Mouse (Mus musculus) limb, embryonic 14.5 days (tissue): Measurements from ENCODE around the gene Wdr18. TPM values are rescaled to one million over a fixed set of nuclear protein-coding genes. Genes with fewer than 3 reads are reported as not detected.

Experiments
- ATAC-seq: fragments of 200-750 bp; cut with Nextera tagmentation; 2 replicates; pipeline ENCODE4 v1.8.0; 2017; ENCODE audit warnings: low read depth, moderate number of reproducible peaks, moderate TSS enrichment; ENCODE audit not compliant: low FRiP score
- DNase-seq: peaks from one replicate; pipeline ENCODE4 v3.0.0-alpha.2; 2015; ENCODE audit warnings: low spot score
- H3K27ac ChIP-seq: fragments of 300-500 bp; sonication (generic); replicated peaks from 2 replicates; pipeline ENCODE4 v1.5.1; 2014; ENCODE audit warnings: low read depth, mild to moderate bottlenecking, low read length, moderate library complexity, mixed read lengths
- H3K27me3 ChIP-seq: fragments of 300-500 bp; sonication (generic); 2 replicates; pipeline ENCODE4 v1.6.1; 2014; ENCODE audit warnings: low read length, mixed read lengths; ENCODE audit not compliant: control insufficient read depth, insufficient read depth
- H3K36me3 ChIP-seq: fragments of 300-500 bp; sonication (generic); 2 replicates; pipeline ENCODE4 v1.6.1; 2014; ENCODE audit warnings: mild to moderate bottlenecking, low read length, moderate library complexity, mixed read lengths; ENCODE audit not compliant: control insufficient read depth, insufficient read depth
- H3K4me1 ChIP-seq: fragments of 300-500 bp; sonication (generic); 2 replicates; pipeline ENCODE4 v1.6.1; 2014; ENCODE audit warnings: antibody characterized with exemption, low read length, mixed read lengths; ENCODE audit not compliant: control insufficient read depth, insufficient read depth
- H3K4me2 ChIP-seq: fragments of 300-500 bp; sonication (generic); replicated peaks from 2 replicates; pipeline ENCODE4 v1.6.1; 2014; ENCODE audit warnings: low read depth, mild to moderate bottlenecking, low read length, moderate library complexity; ENCODE audit not compliant: severe bottlenecking
- H3K4me3 ChIP-seq: fragments of 300-500 bp; sonication (generic); replicated peaks from 2 replicates; pipeline ENCODE4 v1.5.1; 2014; ENCODE audit warnings: low read length
- H3K9ac ChIP-seq: fragments of 300-500 bp; sonication (generic); 2 replicates; pipeline ENCODE4 v1.6.1; 2014; ENCODE audit warnings: mild to moderate bottlenecking, low read depth, low read length, moderate library complexity; ENCODE audit not compliant: severe bottlenecking
- H3K9me3 ChIP-seq: fragments of 300-500 bp; sonication (generic); 2 replicates; pipeline ENCODE4 v1.6.1; 2016; ENCODE audit warnings: low read length; ENCODE audit not compliant: control insufficient read depth
- POLR2A ChIP-seq: fragments of 200-500 bp; IDR thresholded peaks from 2 replicates; pipeline ENCODE4 v1.8.0; 2012; ENCODE audit warnings: inconsistent platforms, mild to moderate bottlenecking, moderate library complexity, borderline replicate concordance; ENCODE audit not compliant: insufficient read depth, insufficient read length; ENCODE audit errors: extremely low read depth
- WGBS: fragments of 180-500 bp; shearing (Covaris S2); extraction: QIAGEN DNeasy Blood & Tissue Kit; methylation state at CpG from one replicate; pipeline ENCODE4 v1.1.7; 2014; 5-methylcytosine and 5-hydroxymethylcytosine counted together
- polyA plus RNA-seq, 2 experiments: library from polyadenylated mRNA; depleted of rRNA in 1 of 2; stranded (reverse) in 1 of 2; unstranded in 1 of 2; fragments of >200 nt; fragmentation: Nextera tagmentation in 1 of 2; extraction: Ambion mirVana in 1 of 2; gene quantifications; 2 replicates each; pipeline versions ENCODE4 v1.2.1 to v1.2.3; 2012 to 2014

The Wdr18 gene
- polyA plus RNA-seq, 2 experiments = 58.7 to 106 TPM

DNA sequence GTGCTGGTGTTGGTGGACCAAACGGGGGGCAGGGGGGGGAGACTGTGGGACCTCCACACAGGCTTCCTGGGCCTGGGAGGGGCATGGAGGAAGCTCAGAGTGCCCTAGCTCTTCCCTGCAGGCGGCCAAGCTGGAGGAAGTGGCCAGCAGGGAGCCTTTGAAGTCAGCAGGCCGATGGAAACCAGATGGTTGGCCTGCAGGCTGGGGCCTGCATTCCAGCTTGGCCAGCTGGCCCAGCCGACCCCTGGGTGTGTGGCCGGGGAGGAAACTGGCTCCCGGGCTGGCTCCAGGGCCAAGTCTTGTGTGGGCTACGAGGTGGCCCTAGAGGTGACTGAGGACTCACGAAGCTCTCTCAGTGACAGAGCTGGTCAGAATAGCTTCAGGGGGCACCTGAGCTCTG is 27.2 kb upstream of the Wdr18 start:
- H3K4me1 ChIP-seq = peaks cover 39% of the 10 kb centered on the region
- peak; percentile 45 for DNase-seq
- H3K27ac ChIP-seq = peak overlapping the region; percentile 43; the same call in 1 of the 2 replicates
- no peak for ATAC-seq
- H3K27me3 ChIP-seq = no peaks in the 10 kb centered on the region
- TF ChIP-seq POLR2A = no peak
- no peak overlapping the region for H3K4me2 ChIP-seq
- H3K9me3 ChIP-seq = no peaks in the 10 kb centered on the region
- peaks cover 49% of the 10 kb centered on the region for H3K36me3 ChIP-seq
- WGBS = 14% methylated on average over 8 of the region's 8 CpGs
- no peak overlapping the region for H3K4me3 ChIP-seq
- H3K9ac ChIP-seq = peak overlapping the region; percentile 29

- Histone ChIP-seq H3K9ac (no peak overlapping the region), H3K4me3 (no peak overlapping the region), H3K4me1 (peaks cover 39% of the 10 kb centered on the region), H3K9me3 (no peaks in the 10 kb centered on the region), H3K4me2 (no peak overlapping the region), H3K36me3 (peaks cover 52% of the 10 kb centered on the region), H3K27ac (peak overlapping the region; percentile 43; the same call in 1 of the 2 replicates), H3K27me3 (no peaks in the 10 kb centered on the region)
- ATAC-seq = no peak
- no peak for TF ChIP-seq POLR2A
- no peak for DNase-seq
- 40% methylated on average over 9 of the region's 9 CpGs for WGBS
Observed at GRCm38 (mm10) chr10:79933145-79933679, 26.7 kb upstream of the Wdr18 start.

- Histone ChIP-seq H3K4me3 (no peak overlapping the region), H3K4me1 (peaks cover 37% of the 10 kb centered on the region), H3K9me3 (no peaks in the 10 kb centered on the region), H3K36me3 (peaks cover 55% of the 10 kb centered on the region), H3K4me2 (no peak overlapping the region), H3K9ac (no peak overlapping the region), H3K27me3 (no peaks in the 10 kb centered on the region), H3K27ac (no peak overlapping the region)
- DNase-seq (no peak), ATAC-seq (no peak)
- 63% methylated on average over 6 of the region's 6 CpGs for WGBS
- no peak for TF ChIP-seq POLR2A
Observed at GRCm38 (mm10) chr10:79933861-79934260, 26.1 kb upstream of the Wdr18 start.

DNA sequence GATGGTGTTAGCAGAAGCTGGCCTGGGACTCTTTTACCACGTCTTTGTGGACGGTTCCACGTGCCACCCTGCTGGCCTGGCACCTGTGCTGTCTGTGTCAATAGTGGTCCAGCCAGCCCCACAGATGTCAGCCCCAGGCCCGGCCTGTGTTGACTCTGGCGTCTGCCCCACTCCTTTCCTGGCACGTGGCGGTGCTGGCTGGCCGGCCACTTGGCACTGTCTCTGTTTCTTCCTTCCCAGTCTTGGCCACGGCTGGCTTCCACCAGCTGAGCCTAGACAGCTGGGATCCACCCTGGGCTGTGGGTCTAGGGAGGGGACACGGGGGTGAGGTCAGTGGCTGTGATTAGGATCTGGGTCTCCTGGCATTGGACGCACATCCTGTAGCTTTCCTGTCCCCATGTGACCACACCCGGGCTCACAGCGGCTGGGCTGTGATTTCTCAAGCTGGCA is 25.7 kb upstream of the Wdr18 start:
- no peak for TF ChIP-seq POLR2A
- Histone ChIP-seq H3K27me3 (no peaks in the 10 kb centered on the region), H3K27ac (0 out of 2 replicates have a peak overlapping the region, but pooled peaks have one; percentile 26), H3K4me3 (no peak overlapping the region), H3K9me3 (no peaks in the 10 kb centered on the region), H3K36me3 (peaks cover 55% of the 10 kb centered on the region), H3K4me2 (no peak overlapping the region), H3K4me1 (peaks cover 32% of the 10 kb centered on the region), H3K9ac (no peak overlapping the region)
- ATAC-seq = peak; percentile 35
- peak; percentile 59 for DNase-seq
- 58% methylated on average over 13 of the region's 13 CpGs for WGBS

DNA sequence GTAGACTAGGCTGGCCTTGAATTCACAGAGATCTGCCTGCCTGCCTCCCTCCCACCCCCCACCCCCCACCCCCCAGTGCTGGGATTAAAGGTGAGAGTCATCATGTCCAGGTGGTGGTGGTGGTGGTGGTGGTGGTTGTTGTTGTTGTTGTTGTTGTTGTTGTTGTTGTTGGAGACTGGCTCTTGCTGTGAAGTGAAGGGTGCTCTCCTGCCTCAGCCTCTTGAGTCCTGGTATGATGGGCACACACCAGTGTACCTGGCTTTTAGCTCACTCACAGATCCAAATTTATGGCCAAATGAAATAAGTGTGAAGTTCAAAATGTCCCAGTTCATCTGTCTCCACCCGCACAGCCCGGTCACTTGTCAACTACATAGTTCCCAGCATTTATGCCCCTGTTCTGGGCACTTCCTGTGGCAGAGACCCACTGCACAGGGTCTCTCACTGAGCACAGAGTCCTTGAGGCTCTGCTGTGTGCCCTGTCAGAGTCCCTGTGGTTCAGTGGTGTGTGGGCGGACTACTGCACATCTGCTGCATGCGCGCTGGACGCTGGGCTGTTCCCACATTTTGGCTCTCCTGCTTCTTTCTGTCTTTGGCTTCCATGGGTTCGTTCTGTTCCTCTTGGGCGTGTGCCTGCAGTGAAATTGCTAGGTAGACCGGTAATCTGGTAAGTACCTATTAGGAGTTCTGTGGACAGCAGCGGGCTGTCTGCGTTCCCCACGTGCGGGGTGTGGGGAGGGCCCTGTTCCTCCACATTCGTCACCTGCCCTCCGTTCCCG is 25.0 kb upstream of the Wdr18 start:
- Histone ChIP-seq H3K27ac (0 out of 2 replicates have a peak overlapping the region, but pooled peaks have one; percentile 26), H3K4me3 (no peak overlapping the region), H3K36me3 (peaks cover 55% of the 10 kb centered on the region), H3K4me2 (no peak overlapping the region), H3K9ac (no peak overlapping the region), H3K9me3 (no peaks in the 10 kb centered on the region), H3K27me3 (no peaks in the 10 kb centered on the region), H3K4me1 (peaks cover 30% of the 10 kb centered on the region)
- no peak for ATAC-seq
- TF ChIP-seq POLR2A = no peak
- no peak for DNase-seq
- WGBS = 82% methylated on average over 16 of the region's 16 CpGs
